Mouse (Mus musculus): ENCODE measurements around the gene Arrb2. TPM values are rescaled to one million over a fixed set of nuclear protein-coding genes. Genes with fewer than 3 reads are reported as not detected.
A peak's percentile ranks its signal among the peaks of the same experiment; 100 is the strongest.

Gene Arrb2
- polyA plus RNA-seq, 1 experiment from 2014 or later: 15.8 TPM

DNA sequence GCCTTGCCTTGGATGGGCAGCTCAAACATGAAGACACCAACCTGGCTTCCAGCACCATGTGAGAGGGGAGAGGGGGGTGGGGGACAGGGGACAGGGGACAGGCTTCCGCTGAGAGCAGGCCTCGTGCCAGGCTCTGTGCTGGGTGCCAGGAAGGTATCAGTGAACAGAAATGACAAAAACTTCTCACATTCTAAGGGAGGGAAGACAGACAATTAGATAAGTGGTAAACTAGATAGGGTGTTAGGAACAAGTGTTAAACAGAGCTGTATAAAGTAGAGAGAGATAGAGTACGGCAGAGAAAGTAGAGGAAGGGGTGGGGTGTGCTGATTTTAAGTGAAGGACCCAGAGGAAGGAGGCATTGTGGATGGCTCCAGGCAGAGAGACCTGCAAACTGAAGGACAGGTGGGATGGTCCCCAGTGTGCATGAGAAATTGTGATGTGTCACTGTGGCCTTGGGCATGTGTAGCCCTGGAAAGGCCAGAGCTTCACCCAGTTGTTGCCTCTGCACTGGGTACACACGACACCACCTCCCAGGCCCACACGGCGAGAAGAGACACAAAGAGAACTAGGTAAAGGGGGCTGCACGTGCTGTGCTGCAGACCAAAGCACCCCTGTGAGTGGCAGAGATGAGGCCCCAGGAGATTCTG lies 6.4 kb downstream of the Arrb2 start:
- H3K4me3 ChIP-seq (ENCODE audit: low read depth, low read length): no peak overlapping the region
- no peak overlapping the region for H3K27ac ChIP-seq (ENCODE audit: low read length)
- H3K36me3 ChIP-seq (ENCODE audit: control insufficient read depth, insufficient read depth): peaks cover 3% of the 10 kb centered on the region
- H3K4me1 ChIP-seq (ENCODE audit: control insufficient read depth, low read depth, low read length): peaks cover under 1% of the 10 kb centered on the region
- 66% methylated on average over 7 of the region's 7 CpGs for WGBS (ENCODE audit: insufficient replicate concordance)
- H3K9me3 ChIP-seq (replicated peaks; ENCODE audit: control insufficient read depth, low read length): no peaks in the 10 kb centered on the region
- ATAC-seq (ENCODE audit: low read depth): no peak
- H3K9ac ChIP-seq (ENCODE audit: low read depth, low read length): no peak overlapping the region
- H3K27me3 ChIP-seq (ENCODE audit: control insufficient read depth, insufficient read depth, low read depth, low read length): no peaks in the 10 kb centered on the region
- H3K4me2 ChIP-seq (ENCODE audit: low read depth, low read length): no peak overlapping the region

DNA sequence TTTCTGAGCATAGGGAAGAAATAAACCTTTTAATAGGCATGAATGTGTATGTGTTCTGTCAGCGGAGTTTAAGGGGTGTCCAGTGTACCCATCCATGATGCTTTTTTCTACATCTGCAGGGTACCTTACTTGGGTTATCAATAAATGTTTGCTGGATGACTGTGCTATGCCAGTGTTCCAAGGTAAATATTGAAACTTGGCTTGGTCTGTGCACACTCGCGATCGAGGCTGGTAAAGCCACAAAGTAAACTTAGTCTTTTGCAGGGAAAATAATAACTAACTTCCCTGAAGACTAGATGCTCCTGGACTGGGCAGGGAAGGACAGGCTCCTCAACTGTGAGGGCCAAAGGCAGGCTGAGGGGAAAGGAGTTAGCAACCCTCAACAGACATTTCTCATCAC lies 8.2 kb downstream of the Arrb2 start:
- ATAC-seq (ENCODE audit: low read depth): no peak
- WGBS (ENCODE audit: insufficient replicate concordance): 67% methylated on average over 4 of the region's 4 CpGs

DNA sequence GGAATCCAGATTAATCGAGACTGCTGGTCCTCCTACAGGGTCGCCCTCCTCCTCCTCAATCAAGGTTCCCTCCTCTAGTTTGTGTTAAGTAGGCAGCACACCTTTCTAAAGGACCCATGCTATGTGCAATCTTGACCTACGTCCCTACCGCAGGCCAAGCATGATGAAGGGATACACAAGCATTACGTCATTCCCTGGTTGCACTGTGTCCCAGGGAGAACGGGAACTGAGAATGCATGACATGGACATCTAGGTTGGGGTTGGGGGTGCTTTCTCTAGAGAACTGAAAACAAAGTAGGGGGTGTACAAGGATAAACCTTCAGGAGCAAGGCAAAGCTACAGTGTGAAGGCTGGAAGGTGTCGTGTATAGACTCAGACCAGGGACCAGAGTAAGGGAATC lies 9.4 kb downstream of the Arrb2 start:
- Histone ChIP-seq H3K9me3 (replicated peaks; ENCODE audit: control insufficient read depth, low read length) (no peaks in the 10 kb centered on the region), H3K4me1 (ENCODE audit: control insufficient read depth, low read depth, low read length) (peaks cover 7% of the 10 kb centered on the region), H3K27ac (ENCODE audit: low read length) (no peak overlapping the region), H3K36me3 (ENCODE audit: control insufficient read depth, insufficient read depth) (peaks cover 3% of the 10 kb centered on the region), H3K9ac (ENCODE audit: low read depth, low read length) (no peak overlapping the region), H3K4me2 (ENCODE audit: low read depth, low read length) (no peak overlapping the region), H3K27me3 (ENCODE audit: control insufficient read depth, insufficient read depth, low read depth, low read length) (no peaks in the 10 kb centered on the region), H3K4me3 (ENCODE audit: low read depth, low read length) (no peak overlapping the region)
- no peak for ATAC-seq (ENCODE audit: low read depth)
- 71% methylated on average over 7 of the region's 7 CpGs for WGBS (ENCODE audit: insufficient replicate concordance)

More for the DNA sequence above, 8.2 kb downstream of the Arrb2 start:
- no peak overlapping the region for H3K27ac ChIP-seq (ENCODE audit: low read length)
- H3K9me3 ChIP-seq (replicated peaks; ENCODE audit: control insufficient read depth, low read length): no peaks in the 10 kb centered on the region
- peaks cover 4% of the 10 kb centered on the region for H3K4me1 ChIP-seq (ENCODE audit: control insufficient read depth, low read depth, low read length)
- no peak overlapping the region for H3K4me3 ChIP-seq (ENCODE audit: low read depth, low read length)
- H3K4me2 ChIP-seq (ENCODE audit: low read depth, low read length): no peak overlapping the region
- no peak overlapping the region for H3K9ac ChIP-seq (ENCODE audit: low read depth, low read length)
- H3K27me3 ChIP-seq (ENCODE audit: control insufficient read depth, insufficient read depth, low read depth, low read length): no peaks in the 10 kb centered on the region
- peaks cover 3% of the 10 kb centered on the region for H3K36me3 ChIP-seq (ENCODE audit: control insufficient read depth, insufficient read depth)

DNA sequence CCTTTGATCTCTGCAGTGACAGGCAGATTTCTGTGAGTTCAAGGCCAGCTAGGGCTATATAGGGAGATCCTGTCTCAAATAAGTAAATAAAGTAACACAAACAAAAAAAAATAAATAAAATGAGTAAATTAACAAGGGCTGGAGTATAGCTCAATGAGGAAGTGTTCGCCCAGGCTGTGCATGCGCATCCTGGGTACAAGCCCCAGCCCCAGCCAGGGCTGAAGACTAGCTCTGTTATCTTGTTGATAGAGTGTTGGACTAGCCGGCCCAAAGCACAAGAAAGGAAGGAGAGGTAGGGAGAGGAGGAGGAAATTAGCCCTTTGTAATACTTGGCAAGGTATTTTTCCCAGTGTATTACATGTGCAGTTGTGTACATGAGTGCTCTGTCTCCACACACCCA lies 11.5 kb downstream of the Arrb2 start:
- H3K4me1 ChIP-seq (ENCODE audit: control insufficient read depth, low read depth, low read length): peaks cover 7% of the 10 kb centered on the region
- 58% methylated on average over 3 of the region's 3 CpGs for WGBS (ENCODE audit: insufficient replicate concordance)
- no peak overlapping the region for H3K4me2 ChIP-seq (ENCODE audit: low read depth, low read length)
- H3K27ac ChIP-seq (ENCODE audit: low read length): 0 out of 2 replicates have a peak overlapping the region, but pooled peaks have one; percentile 25
- no peak overlapping the region for H3K4me3 ChIP-seq (ENCODE audit: low read depth, low read length)
- no peak for ATAC-seq (ENCODE audit: low read depth)
- H3K27me3 ChIP-seq (ENCODE audit: control insufficient read depth, insufficient read depth, low read depth, low read length): no peaks in the 10 kb centered on the region
- H3K9ac ChIP-seq (ENCODE audit: low read depth, low read length): no peak overlapping the region
- H3K36me3 ChIP-seq (ENCODE audit: control insufficient read depth, insufficient read depth): no peaks in the 10 kb centered on the region; the same call in 1 of the 2 replicates
- no peaks in the 10 kb centered on the region for H3K9me3 ChIP-seq (replicated peaks; ENCODE audit: control insufficient read depth, low read length)

DNA sequence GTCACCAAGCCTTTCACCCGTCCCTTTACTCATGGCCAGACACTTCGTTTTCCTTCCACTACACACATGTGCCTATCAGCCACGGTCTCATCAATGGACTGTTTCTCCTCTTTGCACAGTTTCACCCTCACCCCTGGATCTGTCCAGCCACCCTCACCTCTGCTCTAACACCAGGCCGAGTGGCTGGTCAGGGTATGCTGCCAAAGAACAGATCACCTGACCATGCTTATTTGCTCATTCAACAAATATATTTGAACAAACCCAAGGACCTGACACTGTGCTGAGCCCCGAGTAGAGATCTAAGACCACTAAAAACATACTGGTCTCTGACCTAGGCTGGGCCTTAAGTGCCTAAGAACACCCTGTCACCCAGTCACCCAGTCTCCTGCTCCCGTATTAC lies 12.2 kb downstream of the Arrb2 start:
- H3K36me3 ChIP-seq (ENCODE audit: control insufficient read depth, insufficient read depth): no peaks in the 10 kb centered on the region; the same call in 1 of the 2 replicates
- H3K9ac ChIP-seq (ENCODE audit: low read depth, low read length): no peak overlapping the region
- no peaks in the 10 kb centered on the region for H3K9me3 ChIP-seq (replicated peaks; ENCODE audit: control insufficient read depth, low read length)
- WGBS (ENCODE audit: insufficient replicate concordance): 48% methylated on average over 6 of the region's 6 CpGs
- peak overlapping the region; percentile 61 for H3K27ac ChIP-seq (ENCODE audit: low read length)
- H3K4me1 ChIP-seq (ENCODE audit: control insufficient read depth, low read depth, low read length): peaks cover 7% of the 10 kb centered on the region
- peak; percentile 88 for ATAC-seq (ENCODE audit: low read depth)
- H3K27me3 ChIP-seq (ENCODE audit: control insufficient read depth, insufficient read depth, low read depth, low read length): no peaks in the 10 kb centered on the region
- H3K4me3 ChIP-seq (ENCODE audit: low read depth, low read length): no peak overlapping the region
- no peak overlapping the region for H3K4me2 ChIP-seq (ENCODE audit: low read depth, low read length)

DNA sequence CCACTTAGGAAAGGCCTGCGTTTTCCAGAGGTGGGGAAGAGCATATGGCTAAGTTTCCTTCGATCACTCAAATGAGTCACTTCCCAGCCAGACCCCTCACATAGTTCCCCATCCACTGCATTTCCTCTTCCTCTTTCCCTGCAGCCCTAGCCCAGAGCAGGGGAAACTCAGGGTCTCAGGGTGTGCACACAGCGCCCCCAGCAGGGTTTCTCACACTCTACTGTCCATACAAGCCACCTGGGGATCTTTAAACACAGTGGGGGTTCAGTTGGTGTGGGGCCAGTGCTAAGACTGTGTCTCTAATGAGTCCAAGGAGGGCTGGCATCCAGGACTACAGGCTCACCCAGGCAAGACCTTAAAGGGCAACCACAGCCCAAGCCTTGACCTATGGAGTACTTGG lies 14.3 kb downstream of the Arrb2 start:
- no peaks in the 10 kb centered on the region for H3K27me3 ChIP-seq (ENCODE audit: control insufficient read depth, insufficient read depth, low read depth, low read length)
- no peak overlapping the region for H3K27ac ChIP-seq (ENCODE audit: low read length)
- WGBS (ENCODE audit: insufficient replicate concordance): 19% methylated on average over 3 of the region's 3 CpGs
- H3K4me3 ChIP-seq (ENCODE audit: low read depth, low read length): no peak overlapping the region
- H3K9me3 ChIP-seq (replicated peaks; ENCODE audit: control insufficient read depth, low read length): no peaks in the 10 kb centered on the region
- H3K9ac ChIP-seq (ENCODE audit: low read depth, low read length): no peak overlapping the region
- H3K4me2 ChIP-seq (ENCODE audit: low read depth, low read length): no peak overlapping the region
- peaks cover 11% of the 10 kb centered on the region for H3K4me1 ChIP-seq (ENCODE audit: control insufficient read depth, low read depth, low read length)
- no peak for ATAC-seq (ENCODE audit: low read depth)
- H3K36me3 ChIP-seq (ENCODE audit: control insufficient read depth, insufficient read depth): no peaks in the 10 kb centered on the region

DNA sequence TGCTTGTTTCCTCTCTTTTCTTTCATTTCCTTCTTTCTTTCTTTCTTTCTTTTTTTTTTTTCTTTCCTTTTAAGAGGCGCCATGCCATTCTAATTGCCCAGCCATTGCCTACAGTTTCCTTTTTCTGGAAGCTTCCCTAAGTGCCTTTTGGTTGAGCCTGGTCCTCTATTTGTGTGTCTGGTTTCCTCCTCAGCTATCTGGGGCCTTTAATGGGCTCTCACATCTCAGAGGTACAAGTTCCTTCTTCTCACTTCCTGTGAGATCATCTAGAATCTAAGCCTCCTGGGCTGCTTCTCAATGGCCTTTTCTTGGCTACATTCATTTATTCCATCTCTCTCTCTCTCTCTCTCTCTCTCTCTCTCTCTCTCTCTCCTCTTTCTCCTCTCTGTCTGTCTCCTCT lies 14.9 kb downstream of the Arrb2 start:
- WGBS (ENCODE audit: insufficient replicate concordance): 25% methylated on average over 1 of the region's 1 CpGs
- H3K27ac ChIP-seq (ENCODE audit: low read length): no peak overlapping the region
- no peak for ATAC-seq (ENCODE audit: low read depth)
- peaks cover 15% of the 10 kb centered on the region for H3K4me1 ChIP-seq (ENCODE audit: control insufficient read depth, low read depth, low read length)
- H3K9ac ChIP-seq (ENCODE audit: low read depth, low read length): no peak overlapping the region
- H3K4me3 ChIP-seq (ENCODE audit: low read depth, low read length): no peak overlapping the region
- no peaks in the 10 kb centered on the region for H3K9me3 ChIP-seq (replicated peaks; ENCODE audit: control insufficient read depth, low read length)
- H3K27me3 ChIP-seq (ENCODE audit: control insufficient read depth, insufficient read depth, low read depth, low read length): no peaks in the 10 kb centered on the region
- no peak overlapping the region for H3K4me2 ChIP-seq (ENCODE audit: low read depth, low read length)
- H3K36me3 ChIP-seq (ENCODE audit: control insufficient read depth, insufficient read depth): no peaks in the 10 kb centered on the region

GRCm38 (mm10) chr11:70450926-70451325 lies 18.5 kb downstream of the Arrb2 start:
- ATAC-seq (ENCODE audit: low read depth): no peak
- H3K4me3 ChIP-seq (ENCODE audit: low read depth, low read length): no peak overlapping the region
- WGBS (ENCODE audit: insufficient replicate concordance): 78% methylated on average over 2 of the region's 2 CpGs
- no peak overlapping the region for H3K4me2 ChIP-seq (ENCODE audit: low read depth, low read length)
- no peak overlapping the region for H3K9ac ChIP-seq (ENCODE audit: low read depth, low read length)
- no peaks in the 10 kb centered on the region for H3K36me3 ChIP-seq (ENCODE audit: control insufficient read depth, insufficient read depth)
- H3K27ac ChIP-seq (ENCODE audit: low read length): no peak overlapping the region
- peaks cover 19% of the 10 kb centered on the region for H3K4me1 ChIP-seq (ENCODE audit: control insufficient read depth, low read depth, low read length)
- no peaks in the 10 kb centered on the region for H3K9me3 ChIP-seq (replicated peaks; ENCODE audit: control insufficient read depth, low read length)
- H3K27me3 ChIP-seq (ENCODE audit: control insufficient read depth, insufficient read depth, low read depth, low read length): no peaks in the 10 kb centered on the region

GRCm38 (mm10) chr11:70451797-70452498 lies 19.5 kb downstream of the Arrb2 start, which contains the start of gene Med11:
TSS of gene Med11 (plus strand) at chr11:70451919.
- ATAC-seq (ENCODE audit: low read depth): peak; percentile 93
- Histone ChIP-seq H3K9ac (ENCODE audit: low read depth, low read length) (peak within 1 kb of the TSS; percentile 80), H3K4me2 (ENCODE audit: low read depth, low read length) (peak within 1 kb of the TSS; percentile 88), H3K27me3 (ENCODE audit: control insufficient read depth, insufficient read depth, low read depth, low read length) (no peaks in the 10 kb centered on the region), H3K4me1 (ENCODE audit: control insufficient read depth, low read depth, low read length) (peaks cover 17% of the 10 kb centered on the region), H3K9me3 (replicated peaks; ENCODE audit: control insufficient read depth, low read length) (no peaks in the 10 kb centered on the region), H3K36me3 (ENCODE audit: control insufficient read depth, insufficient read depth) (no peaks in the 10 kb centered on the region), H3K27ac (ENCODE audit: low read length) (peak within 1 kb of the TSS; percentile 96), H3K4me3 (ENCODE audit: low read depth, low read length) (peak within 1 kb of the TSS; percentile 74)
- WGBS (ENCODE audit: insufficient replicate concordance): under 1% methylated on average over 46 of the region's 46 CpGs

All from liver, embryonic 16.5 days (tissue).